Mouse (Mus musculus) MEL (cell line): ENCODE data around the gene Alkbh7.

Source experiments
- CTCF ChIP-seq, 3 experiments: IDR thresholded peaks in 2 of 3; conservative IDR thresholded peaks in 1 of 3; 2 replicates each; pipeline ENCODE4 v1.5.1; 2011 to 2012; ENCODE audit warnings: low read length in 3 of 3, low read depth in 2 of 3, mild to moderate bottlenecking in 2 of 3, improper control_type of control experiment in 1 of 3, inconsistent platforms in 1 of 3, mixed read lengths in 1 of 3, moderate library complexity in 1 of 3; ENCODE audit not compliant: control insufficient read depth in 1 of 3, insufficient read depth in 1 of 3, poor library complexity in 1 of 3, severe bottlenecking in 1 of 3
- E2F4 ChIP-seq: IDR thresholded peaks from 2 replicates; pipeline ENCODE4 v1.6.1; 2011; ENCODE audit warnings: low read depth, low read length, improper control_type of control experiment, borderline replicate concordance
- EP300 ChIP-seq, 2 experiments: IDR thresholded peaks; 2 replicates each; pipeline ENCODE4 v1.6.1; 2011; ENCODE audit warnings: improper control_type of control experiment in 2 of 2, low read length in 2 of 2, low read depth in 1 of 2, mild to moderate bottlenecking in 1 of 2
- HCFC1 ChIP-seq: IDR thresholded peaks from 2 replicates; pipeline ENCODE4 v1.6.1; 2012; ENCODE audit warnings: low read depth, mild to moderate bottlenecking, inconsistent platforms, low read length, improper control_type of control experiment, moderate library complexity
- MAZ ChIP-seq: IDR thresholded peaks from 2 replicates; pipeline ENCODE4 v1.6.1; 2012; ENCODE audit warnings: low read depth, mild to moderate bottlenecking, inconsistent platforms, low read length, improper control_type of control experiment
- POLR2A ChIP-seq, 2 experiments: IDR thresholded peaks; 2 replicates each; pipeline ENCODE4 v1.6.1; 2011 to 2012; ENCODE audit warnings: low read length in 2 of 2, mild to moderate bottlenecking in 2 of 2, control low read depth in 1 of 2, improper control_type of control experiment in 1 of 2, low read depth in 1 of 2, moderate library complexity in 1 of 2; ENCODE audit not compliant: control insufficient read depth in 1 of 2, insufficient read depth in 1 of 2, poor library complexity in 1 of 2
- TAL1 ChIP-seq: IDR thresholded peaks from 2 replicates; pipeline ENCODE4 v1.6.1; 2012; ENCODE audit warnings: mild to moderate bottlenecking, inconsistent platforms, low read length, moderate library complexity, mixed read lengths
- TBP ChIP-seq: IDR thresholded peaks from 2 replicates; pipeline ENCODE4 v1.8.0; 2011; ENCODE audit warnings: low read depth, low read length, improper control_type of control experiment
- TCF12 ChIP-seq: IDR thresholded peaks from 2 replicates; pipeline ENCODE4 v1.6.1; 2014; ENCODE audit warnings: low read depth, mild to moderate bottlenecking, inconsistent platforms, low read length, improper control_type of control experiment, moderate library complexity
- ZC3H11A ChIP-seq: IDR thresholded peaks from 2 replicates; pipeline ENCODE4 v1.6.1; 2012; ENCODE audit warnings: low read depth, mild to moderate bottlenecking, inconsistent platforms, low read length, improper control_type of control experiment
- ZKSCAN1 ChIP-seq: IDR thresholded peaks from 2 replicates; pipeline ENCODE4 v1.6.1; 2012; ENCODE audit warnings: low read depth, mild to moderate bottlenecking, inconsistent platforms, low read length, improper control_type of control experiment, moderate library complexity
- ZNF384 ChIP-seq: IDR thresholded peaks from 2 replicates; pipeline ENCODE4 v1.6.1; 2012; ENCODE audit warnings: low read depth, mild to moderate bottlenecking, inconsistent platforms, low read length, improper control_type of control experiment

DNA sequence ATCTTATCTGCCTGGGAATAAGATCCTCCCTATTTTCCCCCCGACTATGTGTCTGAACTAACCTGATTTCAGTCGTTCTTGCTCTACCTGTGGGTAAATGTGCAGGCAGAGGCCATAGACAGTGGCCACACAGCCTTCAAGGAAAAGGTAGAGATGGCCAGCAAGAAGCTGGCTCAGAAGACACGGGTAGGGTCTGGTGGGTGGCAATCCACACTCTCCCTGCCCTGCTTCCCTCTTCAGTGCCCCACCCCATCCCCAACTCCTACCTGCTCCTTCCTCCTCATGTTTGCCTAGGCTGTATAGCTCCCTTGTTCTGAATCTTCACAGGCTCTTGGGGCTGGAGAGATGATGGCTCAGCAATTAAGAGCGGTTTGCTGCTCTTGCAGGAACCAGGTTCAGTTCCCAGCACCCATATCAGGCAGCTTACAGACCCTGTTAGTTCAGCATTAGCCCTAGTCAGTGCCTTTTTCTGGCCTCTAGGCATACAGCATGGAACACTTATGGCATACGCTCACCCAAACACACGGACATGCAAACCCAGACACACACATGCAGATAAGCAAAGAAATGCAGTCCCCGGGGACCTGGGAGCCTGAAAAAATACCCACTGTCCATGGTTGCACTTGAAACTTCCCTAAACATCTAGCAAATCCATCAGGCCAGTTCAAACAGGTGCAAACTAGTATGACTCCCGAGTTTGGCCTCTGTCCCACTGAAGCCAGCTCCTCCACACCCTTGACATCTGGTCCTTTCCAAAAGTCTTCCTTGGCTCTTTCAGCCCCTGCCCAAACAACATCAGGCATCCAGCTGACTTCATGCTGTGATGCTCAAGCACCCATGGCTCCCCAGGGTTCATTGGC, 20.4 kb upstream of the Alkbh7 start:
- TF ChIP-seq MAZ (no peak), POLR2A (IDR thresholded peaks at IDR 0.05; ENCODE audit: control insufficient read depth in 1 of 2, insufficient read depth in 1 of 2, low read depth in 1 of 2, low read length in 2 of 2, poor library complexity in 1 of 2) (no peak), TCF12 (no peak), CTCF (IDR thresholded peaks at IDR 0.05 in 2 of 3, conservative IDR thresholded peaks at IDR 0.05 in 1 of 3; ENCODE audit: control insufficient read depth in 1 of 3, insufficient read depth in 1 of 3, low read depth in 2 of 3, low read length in 3 of 3, poor library complexity in 1 of 3, severe bottlenecking in 1 of 3) (no peak), TAL1 (no peak), E2F4 (no peak), HCFC1 (no peak), TBP (no peak), EP300 (IDR thresholded peaks at IDR 0.05; ENCODE audit: low read depth in 1 of 2, low read length in 2 of 2) (no peak), ZKSCAN1 (no peak), ZNF384 (no peak), ZC3H11A (no peak)
